Mouse (Mus musculus) E14TG2a.4 (cell line): Measurements from ENCODE around the gene Cfd.

Source experiments
- CTCF ChIP-seq: conservative IDR thresholded peaks from 2 replicates; pipeline ENCODE4 v1.5.1; 2014; ENCODE audit warnings: low read length
- NANOG ChIP-seq: IDR thresholded peaks from 2 replicates; pipeline ENCODE4 v1.6.1; 2014; ENCODE audit warnings: borderline replicate concordance, low read length, mixed read lengths
- POU5F1 ChIP-seq: IDR thresholded peaks from 2 replicates; pipeline ENCODE4 v1.6.1; 2014; ENCODE audit warnings: low read length, borderline replicate concordance

GRCm38 (mm10) chr10:79912412-79912811 is 21.8 kb downstream of the Cfd start:
- no peak for TF ChIP-seq CTCF
- TF ChIP-seq NANOG: no peak
- TF ChIP-seq POU5F1: no peak
